9 mouse cellular contexts compared by ENCODE assay signal in the genomic region with DNA sequence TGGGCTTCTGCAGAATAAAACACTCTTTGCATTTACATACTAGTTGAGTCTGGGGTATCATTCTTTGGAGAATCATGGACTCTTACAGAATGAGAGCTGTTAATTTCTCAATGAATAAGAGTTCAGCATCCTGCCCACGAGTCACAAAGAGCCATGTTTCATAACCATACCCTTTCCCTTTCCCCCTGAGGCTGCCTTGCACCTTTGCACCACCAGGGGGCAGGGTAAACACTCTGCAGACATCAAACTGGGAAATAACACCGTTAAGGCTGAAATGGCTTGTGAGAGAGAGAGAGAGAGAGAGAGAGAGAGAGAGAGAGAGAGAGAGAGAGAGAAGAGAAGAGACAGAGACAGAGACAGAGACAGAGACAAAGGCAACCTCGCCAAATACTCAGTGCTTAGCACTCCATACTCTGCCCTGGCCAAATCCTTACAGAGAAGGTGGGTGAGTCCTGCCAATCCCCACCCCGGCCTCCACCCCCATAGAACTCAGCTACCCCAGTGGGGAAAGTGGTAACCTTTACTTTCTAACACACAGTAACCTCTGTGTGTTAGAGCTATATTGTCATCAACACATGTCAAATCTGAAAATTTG. TPM values are rescaled to one million over a fixed set of nuclear protein-coding genes. Genes with fewer than 3 reads are reported as not detected.
A peak's percentile ranks its signal among the peaks of the same experiment; 100 is the strongest.
DNase-seq lines count a peak whose midpoint lies in the region; ATAC-seq and TF ChIP-seq lines count a peak whose summit lies in the region.
"Had no signal": no experiment of that assay in that cellular context is flagged by ENCODE, and none has a peak within 500 bp of the region (broad histone marks: within the 10 kb centered on the region; RNA-seq: fewer than 3 reads in every experiment).

No protein-coding gene starts in this region.

- DNase-seq in 3134 (ENCODE audit: extremely low read depth, insufficient read length, low spot score) = peak; percentile 54
- DNase-seq in CH12.LX (ENCODE audit: extremely low read depth) = peak; percentile 81
- peak; percentile 72 for DNase-seq in c-Kit-positive CD71-negative TER-119-negative erythroid progenitor cells, embryonic 14.5 days (ENCODE audit: low read depth)
- peak; percentile 80 for DNase-seq in forebrain, embryonic 14.5 days (ENCODE audit: low spot score)
- peak; percentile 67 to 88 for DNase-seq in kidney, adult 8-10 months
- DNase-seq in liver, adult 2 months (ENCODE audit: extremely low read depth, low read depth, low spot score) = peak; percentile 26
- peak; percentile 61 for DNase-seq in retina, postnatal 7 days (ENCODE audit: low read depth, low spot score)
- DNase-seq in urinary bladder, adult 2 months (ENCODE audit: low spot score) = peak; percentile 56

- ATAC-seq in forebrain, embryonic 14.5 days = peak; percentile 40; the same call in 1 of the 2 replicates

- peak; percentile 70 to 92 for TF ChIP-seq CTCF in CH12.LX (conservative IDR thresholded peaks at IDR 0.05 in 1 of 2, IDR thresholded peaks at IDR 0.05 in 1 of 2; ENCODE audit: low read depth in 2 of 2, low read length in 2 of 2)
- peak; percentile 85 for TF ChIP-seq CTCF in liver, adult 2 months (IDR thresholded peaks at IDR 0.05; ENCODE audit: low read depth, low read length)

- WGBS in forebrain, embryonic 14.5 days = 33% methylated on average over 4 of the region's 4 CpGs
- WGBS in liver, adult 2 months = 34% methylated on average over 4 of the region's 4 CpGs

- in situ Hi-C loops in CH12.LX (cut with MboI; ENCODE audit: low pct_ligation_motif_present, low pct_unique_long_range_greater_than_20kb, low sequenced_read_pairs) = no loop called here

- no peak overlapping the region for H3K4me3 ChIP-seq in CH12.LX (replicated peaks in 1 of 3; ENCODE audit: low read depth in 2 of 3, low read length in 2 of 3, poor library complexity in 1 of 3)
- no peak overlapping the region for H3K4me3 ChIP-seq in forebrain, embryonic 14.5 days (ENCODE audit: low read depth, low read length)
- H3K4me3 ChIP-seq in liver, adult 2 months (ENCODE audit: insufficient read depth, low read depth, low read length) = no peak overlapping the region
- H3K4me3 ChIP-seq: heart, embryonic 15.5 days had no signal

- no peak for TF ChIP-seq EP300 in CH12.LX (IDR thresholded peaks at IDR 0.05; ENCODE audit: low read length)

- no peak overlapping the region for H3K27ac ChIP-seq in CH12.LX (ENCODE audit: insufficient read depth, low read depth)
- no peak overlapping the region for H3K27ac ChIP-seq in forebrain, embryonic 14.5 days (ENCODE audit: low read depth, low read length)
- no peak overlapping the region for H3K27ac ChIP-seq in liver, adult 2 months (replicated peaks; ENCODE audit: insufficient read depth, low read depth, low read length)

- TF ChIP-seq POLR2A in CH12.LX (IDR thresholded peaks at IDR 0.05; ENCODE audit: low read depth, low read length) = no peak
- no peak for TF ChIP-seq POLR2A in liver, adult 2 months (IDR thresholded peaks at IDR 0.05; ENCODE audit: extremely low read depth, insufficient read depth, low read length)

- H3K79me2 ChIP-seq in CH12.LX (replicated peaks; ENCODE audit: control insufficient read depth, extremely low read depth, insufficient read depth, poor library complexity, severe bottlenecking) = no peaks in the 10 kb centered on the region
- H3K79me2 ChIP-seq in liver, adult 2 months (ENCODE audit: control insufficient read depth, insufficient read depth, low read length) = no peaks in the 10 kb centered on the region

- H3K9me3 ChIP-seq in CH12.LX (replicated peaks; ENCODE audit: low read length) = no peaks in the 10 kb centered on the region
- H3K9me3 ChIP-seq in forebrain, embryonic 14.5 days (replicated peaks; ENCODE audit: control insufficient read depth, low read length) = no peaks in the 10 kb centered on the region
- H3K9me3 ChIP-seq: heart, embryonic 15.5 days had no signal

- H3K4me1 ChIP-seq in CH12.LX (ENCODE audit: control insufficient read depth in 1 of 2, insufficient read depth in 2 of 2) = peaks cover 5 to 20% of the 10 kb centered on the region in 2 experiments; a peak in 2 of 4 replicates
- peaks cover 21% of the 10 kb centered on the region; the same call in 1 of the 2 replicates for H3K4me1 ChIP-seq in forebrain, embryonic 14.5 days (ENCODE audit: control insufficient read depth, insufficient read depth, low read length)
- peaks cover 3% of the 10 kb centered on the region; the same call in 1 of the 2 replicates for H3K4me1 ChIP-seq in liver, adult 2 months (ENCODE audit: control insufficient read depth, insufficient read depth, low read length)

- peak; percentile 69 for TF ChIP-seq RAD21 in CH12.LX (IDR thresholded peaks at IDR 0.05; ENCODE audit: low read depth, low read length)

- dilution Hi-C loops in CH12.LX (cut with MboI; ENCODE audit: extremely low pct_ligation_motif_present, extremely low pct_unique_long_range_greater_than_20kb, low sequenced_read_pairs) = no loop called here

- no peaks in the 10 kb centered on the region for H3K36me3 ChIP-seq in CH12.LX (replicated peaks in 1 of 2; ENCODE audit: control insufficient read depth in 1 of 2, insufficient read depth in 1 of 2, low read length in 1 of 2)
- no peaks in the 10 kb centered on the region for H3K36me3 ChIP-seq in forebrain, embryonic 14.5 days (ENCODE audit: control insufficient read depth, insufficient read depth, low read length)
- no peaks in the 10 kb centered on the region for H3K36me3 ChIP-seq in liver, adult 2 months (ENCODE audit: control insufficient read depth, insufficient read depth, low read length)
- H3K36me3 ChIP-seq: heart, embryonic 15.5 days had no signal

- peaks cover 1% of the 10 kb centered on the region for H3K27me3 ChIP-seq in CH12.LX (replicated peaks)
- H3K27me3 ChIP-seq in forebrain, embryonic 14.5 days (replicated peaks; ENCODE audit: control insufficient read depth, insufficient read depth, low read length) = no peaks in the 10 kb centered on the region
- H3K27me3 ChIP-seq in liver, adult 2 months (ENCODE audit: control insufficient read depth, insufficient read depth, low read length) = no peaks in the 10 kb centered on the region
- H3K27me3 ChIP-seq: heart, embryonic 15.5 days had no signal

- no peak overlapping the region for H3K9ac ChIP-seq in CH12.LX (ENCODE audit: insufficient read depth, low read depth)
- no peak overlapping the region for H3K9ac ChIP-seq in forebrain, embryonic 14.5 days (ENCODE audit: low read length)
- no peak overlapping the region for H3K9ac ChIP-seq in liver, adult 2 months (ENCODE audit: low read depth, low read length)
- H3K9ac ChIP-seq: heart, embryonic 15.5 days had no signal

- no peak overlapping the region for H3K4me2 ChIP-seq in CH12.LX (ENCODE audit: insufficient read depth, low read depth, poor library complexity, severe bottlenecking)
- no peak overlapping the region for H3K4me2 ChIP-seq in forebrain, embryonic 14.5 days (ENCODE audit: low read length)
- H3K4me2 ChIP-seq: heart, embryonic 15.5 days had no signal

TF ChIP-seq in CH12.LX, 34 proteins besides CTCF, POLR2A, EP300 and RAD21:
- TF ChIP-seq ZC3H11A (IDR thresholded peaks at IDR 0.05; ENCODE audit: low read depth, low read length) = peak; percentile 66
- peak; percentile 92 for TF ChIP-seq SMC3 (IDR thresholded peaks at IDR 0.05; ENCODE audit: low read depth, low read length)
- no peak for TF ChIP-seq POLR2AphosphoS2 (IDR thresholded peaks at IDR 0.05; ENCODE audit: low read depth, low read length)
- TF ChIP-seq MXI1 (IDR thresholded peaks at IDR 0.05; ENCODE audit: low read depth, low read length) = no peak
- TF ChIP-seq MYC (IDR thresholded peaks at IDR 0.05; ENCODE audit: low read depth, low read length) = no peak
- TF ChIP-seq BHLHE40 (IDR thresholded peaks at IDR 0.05; ENCODE audit: low read depth, low read length) = 0 out of 2 replicates have a peak, but pooled peaks have one; percentile 8
- peak; percentile 33; the same call in 1 of the 2 replicates for TF ChIP-seq SIN3A (IDR thresholded peaks at IDR 0.05; ENCODE audit: low read length)
- TF ChIP-seq UBTF (IDR thresholded peaks at IDR 0.05; ENCODE audit: low read depth, low read length) = no peak
- TF ChIP-seq TCF12 (IDR thresholded peaks at IDR 0.05; ENCODE audit: low read depth, low read length) = no peak
- TF ChIP-seq JUND (conservative IDR thresholded peaks at IDR 0.05; ENCODE audit: low read depth, low read length) = 0 out of 2 replicates have a peak, but pooled peaks have one; percentile 18
- TF ChIP-seq NRF1 (IDR thresholded peaks at IDR 0.05; ENCODE audit: low read depth, low read length) = no peak

RNA-seq across cellular contexts. Expression of gene Lrrc74a, which starts 34.9 kb away (rescaled TPM):
- total RNA-seq in CH12.LX (2012; rRNA removed) = not detected in 2 replicates
- not detected in 2 replicates for total RNA-seq in CH12.LX (2014; rRNA removed)
- polyA plus RNA-seq in CH12.LX (2012; ENCODE audit: insufficient read length, low read depth) = not detected in 2 replicates
- not detected in 2 replicates for polyA plus RNA-seq in forebrain, embryonic 14.5 days (2014; fragmentation: Nextera tagmentation; extraction: Ambion mirVana)
- not detected in 2 replicates for total RNA-seq in liver, adult 2 months (2014; rRNA removed)
- polyA plus RNA-seq in liver, adult 2 months (2012; rRNA removed) = not detected in 2 replicates
- not detected in 2 replicates for polyA plus RNA-seq in urinary bladder, adult 2 months (2012; rRNA removed)
- polyA plus RNA-seq: heart, embryonic 15.5 days had no signal

RNA-seq across cellular contexts. Expression of gene Angel1, which starts 42.8 kb away (rescaled TPM):
- 2.8 and 2.9 TPM in 2 replicates for total RNA-seq in CH12.LX (2012; rRNA removed)
- 0.96 and 1.0 TPM in 2 replicates for total RNA-seq in CH12.LX (2014; rRNA removed)
- 6.8 and 9.3 TPM in 2 replicates for polyA plus RNA-seq in CH12.LX (2012; ENCODE audit: insufficient read length, low read depth)
- polyA plus RNA-seq in forebrain, embryonic 14.5 days (2014; fragmentation: Nextera tagmentation; extraction: Ambion mirVana) = 7.6 and 9.1 TPM in 2 replicates
- 1.1 and 1.7 TPM in 2 replicates for total RNA-seq in liver, adult 2 months (2014; rRNA removed)
- 4.1 and 5.2 TPM in 2 replicates for polyA plus RNA-seq in liver, adult 2 months (2012; rRNA removed)
- polyA plus RNA-seq in urinary bladder, adult 2 months (2012; rRNA removed) = 6.7 and 6.9 TPM in 2 replicates

Comparison
In these comparisons a context has a peak if more than half of its experiments do, and no peak if none do; other contexts are left out.
1. DNase-seq: peak in every context shown above with its lines; median percentile 81 in CH12.LX; 80 in forebrain, embryonic 14.5 days; 78 in kidney, adult 8-10 months; 72 in c-Kit-positive CD71-negative TER-119-negative erythroid progenitor cells, embryonic 14.5 days; 61 in retina, postnatal 7 days; 56 in urinary bladder, adult 2 months; 54 in 3134; 26 in liver, adult 2 months.